Mouse (Mus musculus) layer of hippocampus, adult 2 months (tissue): ENCODE data around the gene Tada1. TPM values are rescaled to one million over a fixed set of nuclear protein-coding genes. Genes with fewer than 3 reads are reported as not detected.

ENCODE experiments used
- DNase-seq, 2 experiments: peaks; one replicate each; pipeline ENCODE4 v3.0.0; 2022; ENCODE audit warnings: low spot score in 2 of 2
- H3K27ac ChIP-seq: fragments of 200-600 bp; 2 replicates; pipeline ENCODE4 v1.8.1; 2022
- H3K4me3 ChIP-seq: fragments of 200-600 bp; 2 replicates; pipeline ENCODE4 v1.8.1; 2022; ENCODE audit warnings: mild to moderate bottlenecking
- CTCF ChIP-seq: fragments of 200-600 bp; conservative IDR thresholded peaks from 2 replicates; pipeline ENCODE4 v1.8.1; 2022; ENCODE audit warnings: antibody characterized with exemption, mild to moderate bottlenecking, moderate library complexity
- long read RNA-seq, 2 experiments: library from polyadenylated mRNA; stranded (forward); transcript quantifications; one replicate each; pipeline ENCODE4 v2.0.0; 2021; ENCODE audit warnings: borderline mapping rate in 2 of 2
- total RNA-seq, 2 experiments: library from RNA; stranded (reverse); gene quantifications; 2 replicates each; pipeline ENCODE4 v1.2.3; 2021

Gene Tada1
- total RNA-seq = 10 to 100 TPM; 35.2 to 38.2 TPM
- long read RNA-seq, experiment 1, transcript Tada1-201 (8 exons, 2,215 nt) = major isoform, 43 of 52 reads
- long read RNA-seq, experiment 1, partial matches to known transcripts = 1 of 52 reads
- long read RNA-seq, experiment 1, other reads (novel, unspliced or antisense) = 8 of 52 reads
- long read RNA-seq, experiment 2, transcript Tada1-201 (8 exons, 2,215 nt) = major isoform, 65 of 78 reads
- long read RNA-seq, experiment 2, partial matches to known transcripts = 5 of 78 reads
- long read RNA-seq, experiment 2, other reads (novel, unspliced or antisense) = 8 of 78 reads

DNA sequence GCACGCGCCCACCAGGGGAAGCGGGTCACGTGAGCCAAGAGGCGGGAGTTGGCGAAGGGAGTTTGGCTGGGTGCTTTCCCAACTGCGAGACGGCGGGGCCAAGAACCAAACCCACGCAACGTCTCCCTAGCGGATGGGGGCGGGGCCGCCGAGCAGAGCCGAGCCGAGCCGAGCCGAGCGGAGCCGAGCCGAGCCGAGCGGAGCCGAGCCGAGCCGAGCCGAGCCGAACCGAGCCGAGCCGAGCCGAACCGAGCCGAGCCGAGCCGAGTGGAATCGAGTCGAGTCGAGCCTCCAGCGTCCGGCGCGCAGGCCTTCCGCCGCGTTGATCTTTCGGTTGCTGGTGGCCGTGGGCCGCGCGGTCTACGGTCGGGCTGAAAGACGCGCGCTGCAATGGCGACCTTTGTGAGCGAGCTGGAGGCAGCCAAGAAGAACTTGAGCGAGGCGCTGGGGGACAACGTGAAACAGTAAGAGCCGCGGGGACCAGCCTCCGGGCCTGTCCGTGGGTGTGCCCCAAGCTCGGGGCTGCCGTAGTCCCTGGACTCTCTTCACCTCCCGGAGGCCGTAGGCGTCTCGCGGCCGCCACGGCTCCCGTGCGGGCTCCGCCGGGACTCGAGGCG is at the start of gene Tada1:
Gene Tada1, plus strand, starts transcription at position 85 of the 617 bp plus-strand sequence.
- DNase-seq = peak; percentile 90 to 92
- H3K27ac ChIP-seq = peak within 1 kb of the TSS; percentile 99
- peak within 1 kb of the TSS; percentile 99 for H3K4me3 ChIP-seq
- no peak for TF ChIP-seq CTCF

DNA sequence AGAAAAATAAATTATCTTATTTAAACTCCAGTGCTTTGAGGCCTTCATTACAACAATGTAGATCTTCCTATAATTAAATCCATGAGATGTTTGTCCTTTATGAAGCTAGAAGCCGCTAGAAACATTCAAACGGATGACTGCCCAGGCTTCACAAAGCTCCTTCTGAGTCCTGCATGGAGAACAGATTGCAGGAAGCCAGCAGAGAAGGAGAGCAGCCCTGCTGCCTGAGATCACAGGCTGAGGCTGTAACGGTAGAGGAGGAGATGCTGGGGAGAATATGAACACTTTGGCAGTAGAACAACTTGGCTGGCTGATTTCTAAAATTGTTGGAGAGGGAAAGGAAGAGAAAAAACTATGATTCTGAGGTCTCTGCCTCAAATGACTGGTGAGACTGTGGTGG is 48.1 kb upstream of the Tada1 start:
- no peak overlapping the region for H3K4me3 ChIP-seq
- DNase-seq = peak in 1 of 2 experiments; percentile 41

DNA sequence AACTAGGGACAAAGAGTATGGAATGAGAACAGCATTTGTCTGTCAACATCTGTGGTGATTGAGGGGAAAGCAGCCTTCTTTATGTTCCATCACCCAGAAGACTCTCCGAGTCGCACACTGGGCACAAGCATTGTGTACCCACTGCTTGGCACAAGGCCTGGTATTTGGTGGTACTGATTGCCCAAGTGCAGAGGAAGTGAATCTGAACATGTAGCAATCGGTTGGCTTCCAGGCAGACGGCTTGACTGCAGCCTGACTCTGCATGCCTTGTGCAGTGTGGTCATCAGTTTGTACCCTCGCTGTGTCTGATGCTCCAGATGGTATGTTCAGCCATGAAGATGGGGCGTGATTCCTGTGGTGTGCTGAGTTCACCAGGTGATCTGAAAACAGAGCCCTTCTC is 39.8 kb upstream of the Tada1 start:
- Histone ChIP-seq H3K27ac (no peak overlapping the region), H3K4me3 (no peak overlapping the region)
- no peak for TF ChIP-seq CTCF
- DNase-seq = peak in 1 of 2 experiments; percentile 7

More for the DNA sequence above, 48.1 kb upstream of the Tada1 start:
- H3K27ac ChIP-seq = peak overlapping the region; percentile 86
- TF ChIP-seq CTCF = no peak

DNA sequence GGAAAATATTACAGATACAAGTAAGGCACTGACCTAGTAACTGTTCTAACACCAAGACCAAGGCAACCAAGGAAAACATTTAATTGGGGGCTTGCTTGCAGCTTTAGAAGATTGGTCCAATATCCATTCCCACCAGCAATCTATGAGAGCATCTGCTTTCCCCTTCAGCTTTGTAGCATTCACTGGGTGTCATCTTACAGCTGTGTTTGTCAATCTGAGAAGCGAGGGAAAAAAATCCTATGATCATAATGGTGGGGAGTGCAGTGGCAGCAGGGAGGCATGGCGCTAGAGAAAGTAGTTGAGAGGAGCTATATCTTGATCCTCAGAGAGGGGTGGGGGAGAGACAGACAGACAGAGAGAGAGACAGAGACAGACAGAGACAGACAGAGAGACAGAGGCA is 36.8 kb upstream of the Tada1 start:
- H3K4me3 ChIP-seq = no peak overlapping the region
- DNase-seq = no peak
- no peak overlapping the region for H3K27ac ChIP-seq
- no peak for TF ChIP-seq CTCF

DNA sequence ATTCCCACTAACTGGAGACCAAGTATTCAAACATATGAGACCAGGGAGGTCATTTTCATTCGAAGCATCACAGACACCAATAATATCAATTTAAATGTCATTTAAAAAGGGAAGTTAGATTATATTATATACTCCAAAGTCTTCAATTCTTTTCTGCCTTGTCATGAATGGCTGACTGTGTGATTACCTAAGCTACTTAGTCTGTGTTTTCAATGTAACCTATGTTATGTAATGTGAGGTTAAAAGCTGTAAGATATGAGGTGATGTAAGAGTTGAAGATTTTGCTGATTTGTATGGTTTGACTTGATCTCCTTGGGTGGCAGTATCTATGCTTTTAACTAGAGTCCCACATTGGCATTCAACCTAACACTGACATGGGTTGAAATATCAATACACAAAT is 36.4 kb upstream of the Tada1 start:
- DNase-seq = no peak
- no peak for TF ChIP-seq CTCF
- no peak overlapping the region for H3K27ac ChIP-seq
- no peak overlapping the region for H3K4me3 ChIP-seq

DNA sequence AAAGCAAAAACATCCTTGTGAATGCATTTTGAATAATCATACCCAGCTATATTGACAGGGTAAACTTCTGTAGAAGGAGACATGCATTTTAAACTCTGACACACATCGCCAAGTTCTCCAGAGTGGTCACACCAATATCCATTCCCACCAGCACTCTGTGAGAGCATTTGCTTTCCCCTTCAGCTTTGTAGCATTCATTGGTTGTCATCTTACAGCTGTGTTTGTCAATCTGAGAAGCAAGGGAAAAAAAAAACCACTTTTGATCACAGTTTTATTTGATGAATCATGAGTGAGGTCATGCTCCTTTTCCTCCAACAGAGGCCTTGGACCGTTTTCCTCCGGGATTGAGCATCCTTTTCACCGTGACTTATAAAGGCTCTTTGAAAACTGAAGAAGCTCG is 35.3 kb upstream of the Tada1 start:
- no peak for DNase-seq

DNA sequence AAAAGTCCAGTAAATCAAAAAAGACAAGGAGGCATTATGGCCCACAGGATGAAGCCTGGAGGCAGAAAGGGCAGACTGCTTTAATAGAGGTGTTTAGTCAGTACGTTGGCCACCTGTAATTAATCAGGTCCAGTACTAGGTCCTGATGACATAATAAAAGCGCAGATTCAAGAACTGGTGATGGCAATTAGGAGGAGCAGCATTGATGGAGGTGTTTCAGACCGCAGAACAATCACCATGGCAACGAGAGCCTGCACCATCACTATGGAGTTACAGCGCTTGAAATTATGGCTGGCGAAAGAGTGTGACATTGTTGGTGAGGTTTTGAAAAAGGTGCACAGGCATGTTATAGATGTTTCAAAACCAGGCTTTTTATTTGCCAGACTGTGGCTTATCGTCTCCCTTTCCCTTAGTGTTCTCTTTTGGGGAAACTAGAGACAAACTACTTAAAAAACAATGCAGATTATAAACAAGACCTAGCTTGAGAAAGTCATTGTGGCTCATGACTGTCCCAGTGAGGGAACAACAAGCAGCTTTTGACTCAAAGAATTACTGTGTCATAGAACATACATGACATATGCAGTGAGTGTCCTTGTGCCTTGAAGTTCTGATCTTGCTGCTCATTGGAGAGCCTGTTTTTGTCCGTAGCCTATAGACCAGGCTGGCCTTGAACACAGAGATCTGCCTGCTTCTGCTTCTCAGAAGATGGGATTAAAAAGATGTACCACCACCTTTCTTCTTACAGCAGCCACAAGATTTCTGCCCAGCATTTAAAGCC is 34.4 kb upstream of the Tada1 start:
- DNase-seq = peak; percentile 37 to 41
- TF ChIP-seq CTCF = no peak
- Histone ChIP-seq H3K4me3 (no peak overlapping the region), H3K27ac (peak overlapping the region; percentile 28; the same call in 1 of the 2 replicates)

More for the DNA sequence above, 35.3 kb upstream of the Tada1 start:
- TF ChIP-seq CTCF = no peak
- no peak overlapping the region for H3K4me3 ChIP-seq
- H3K27ac ChIP-seq = no peak overlapping the region

DNA sequence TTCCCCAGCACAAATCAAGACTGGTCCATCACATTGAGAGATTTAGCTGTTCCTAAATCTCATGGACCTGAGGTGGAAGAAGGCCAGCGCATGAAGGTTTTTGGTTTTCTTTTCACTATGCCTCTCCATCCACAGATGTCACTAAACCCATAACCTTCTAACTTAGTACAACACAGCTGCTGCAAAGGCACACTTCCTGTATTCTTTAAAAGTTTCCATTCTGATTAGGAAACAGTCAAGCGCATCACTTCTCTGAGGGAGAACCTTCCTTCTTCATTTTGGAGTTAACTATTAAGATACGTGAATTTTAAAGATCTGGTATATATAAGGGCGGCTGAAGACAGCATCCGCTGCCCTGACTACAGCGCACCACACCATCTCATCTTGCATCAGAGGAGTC is 33.3 kb upstream of the Tada1 start:
- no peak for DNase-seq
- Histone ChIP-seq H3K4me3 (no peak overlapping the region), H3K27ac (no peak overlapping the region)
- TF ChIP-seq CTCF = no peak

DNA sequence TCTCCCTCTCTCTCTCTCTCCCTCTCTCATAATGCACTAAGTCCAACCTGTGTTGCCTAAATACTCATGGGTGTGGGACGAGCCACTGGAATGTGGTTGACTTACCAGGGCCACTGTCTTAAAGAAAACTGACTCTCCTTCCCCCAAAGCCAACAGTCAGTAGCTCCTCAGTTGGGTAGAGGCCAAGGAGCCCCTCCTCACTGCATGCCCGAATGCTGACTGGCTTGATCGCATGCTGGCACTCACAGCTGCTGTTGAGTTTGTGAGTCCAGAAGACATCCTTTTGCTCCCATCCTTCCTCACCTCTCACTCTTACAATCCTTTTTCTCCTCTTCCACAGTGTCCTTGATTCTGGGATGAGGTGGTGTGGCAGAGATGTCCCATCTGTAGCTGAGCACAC is 32.0 kb upstream of the Tada1 start:
- TF ChIP-seq CTCF = no peak
- no peak overlapping the region for H3K4me3 ChIP-seq
- no peak for DNase-seq
- no peak overlapping the region for H3K27ac ChIP-seq

DNA sequence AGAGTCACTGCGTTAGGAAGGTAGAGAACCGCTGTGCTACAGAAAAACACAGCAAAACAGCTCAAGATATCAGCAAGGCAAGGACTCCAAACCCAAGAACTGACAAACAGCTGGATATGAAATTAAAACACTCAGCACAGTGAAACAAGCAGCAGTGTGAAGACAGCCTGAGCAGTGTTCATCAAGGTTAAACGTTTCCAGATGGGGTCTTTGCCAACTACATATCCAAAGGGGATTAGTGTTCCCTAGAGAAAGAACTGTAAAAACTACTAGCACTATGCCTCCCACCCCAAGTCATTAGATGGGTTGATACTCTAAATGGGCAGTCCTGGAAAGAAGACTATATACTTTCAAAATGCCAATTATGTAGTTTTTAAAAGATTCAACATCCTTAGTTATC is 29.6 kb upstream of the Tada1 start:
- no peak for TF ChIP-seq CTCF
- H3K27ac ChIP-seq = no peak overlapping the region
- DNase-seq = no peak
- no peak overlapping the region for H3K4me3 ChIP-seq

DNA sequence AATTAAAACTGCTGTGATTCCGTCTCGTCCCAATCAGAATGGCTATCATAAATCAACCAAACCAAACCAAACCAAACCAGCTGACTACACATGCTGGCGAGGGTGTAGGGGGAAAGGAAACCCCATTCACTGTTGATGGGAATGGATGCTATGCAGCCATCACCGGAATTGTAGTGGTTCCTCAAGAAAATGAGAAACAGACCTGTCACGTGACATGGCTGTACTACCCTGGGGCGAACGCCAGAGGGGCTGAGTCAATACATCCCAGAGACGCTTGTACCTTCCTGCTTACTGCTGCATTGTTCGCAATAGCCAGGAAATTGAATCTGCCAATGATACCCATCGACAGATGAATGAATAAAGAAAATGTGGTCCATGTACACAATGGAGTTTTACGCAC is 29.1 kb upstream of the Tada1 start:
- DNase-seq = no peak
- TF ChIP-seq CTCF = no peak; the same call in 1 of the 2 replicates
- no peak overlapping the region for H3K27ac ChIP-seq
- H3K4me3 ChIP-seq = no peak overlapping the region

DNA sequence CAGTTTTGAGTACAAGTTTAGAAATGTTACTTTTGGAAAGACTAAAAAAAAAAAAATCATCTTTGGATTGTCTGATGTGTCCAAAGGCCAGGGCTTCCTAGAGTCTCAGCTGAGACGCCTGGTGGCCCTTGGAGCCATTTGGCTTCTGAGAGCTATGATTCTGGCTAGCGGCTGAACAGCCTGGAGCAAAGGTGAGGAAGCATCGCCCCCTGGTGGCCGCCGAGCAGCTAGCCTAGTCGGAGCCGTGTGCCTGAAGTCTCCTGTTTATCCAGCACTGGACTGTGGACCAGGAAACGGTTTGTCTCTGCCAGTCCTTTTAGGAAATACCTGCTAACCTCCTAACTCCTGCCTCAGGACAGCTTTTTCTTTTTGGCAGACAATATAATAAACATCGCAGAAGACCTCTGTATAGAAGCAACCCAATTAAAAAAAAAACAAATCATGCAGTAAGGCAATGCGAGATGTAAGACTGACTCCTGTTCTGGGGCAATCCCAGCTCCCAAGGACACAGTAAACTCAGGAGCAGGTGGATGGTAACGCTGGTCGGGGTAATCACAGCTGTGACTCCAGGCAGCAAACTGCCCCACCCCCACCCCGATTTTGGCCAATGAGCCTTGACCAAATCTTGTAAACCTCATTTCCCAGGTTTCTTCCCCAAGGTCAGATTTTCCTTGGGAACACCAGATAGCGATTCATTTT is 18.6 kb upstream of the Tada1 start:
- no peak overlapping the region for H3K27ac ChIP-seq
- no peak overlapping the region for H3K4me3 ChIP-seq
- TF ChIP-seq CTCF = peak; percentile 95
- DNase-seq = peak; percentile 89 to 94

DNA sequence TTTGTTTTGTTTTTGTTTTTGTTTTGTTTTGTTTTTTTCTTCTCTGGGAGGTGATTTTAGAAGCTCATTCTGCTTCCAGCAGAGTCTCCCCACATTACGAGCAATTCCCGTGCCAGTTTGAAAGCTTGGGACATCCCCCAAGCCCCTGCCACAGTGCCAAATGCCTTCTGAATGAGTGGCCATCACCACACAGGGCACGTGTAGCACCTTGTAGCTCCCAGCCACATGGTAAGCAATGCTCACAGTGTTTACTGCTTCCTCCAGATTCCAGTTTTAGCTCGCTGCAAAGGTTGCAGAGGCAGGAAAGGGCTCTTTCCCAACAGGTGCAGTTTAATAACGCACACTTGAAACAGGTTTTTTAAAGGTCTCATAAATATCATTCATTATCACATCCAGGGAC is 18.0 kb upstream of the Tada1 start:
- no peak for TF ChIP-seq CTCF
- no peak overlapping the region for H3K27ac ChIP-seq
- H3K4me3 ChIP-seq = no peak overlapping the region
- DNase-seq = no peak
